10 mouse cellular contexts compared by ENCODE assay signal in genomic region chr5:9627220-9627619, GRCm38 (mm10).
DNase-seq lines count a peak whose midpoint lies in the region; ATAC-seq lines count a peak whose summit lies in the region.
"Had no signal": no experiment of that assay in that cellular context is flagged by ENCODE, and none has a peak within 500 bp of the region (broad histone marks: within the 10 kb centered on the region; RNA-seq: fewer than 3 reads in every experiment).

No protein-coding gene starts in this region.

- H3K9ac ChIP-seq in midbrain, embryonic 14.5 days (replicated peaks; ENCODE audit: low read length) = no peak overlapping the region
- no peak overlapping the region for H3K9ac ChIP-seq in midbrain, embryonic 16.5 days (ENCODE audit: low read depth, low read length)
- H3K9ac ChIP-seq in neural tube, embryonic 15.5 days (replicated peaks) = no peak overlapping the region
- H3K9ac ChIP-seq: liver, embryonic 14.5 days had no signal

- intact Hi-C loops in heart, postnatal 14 days (cut with DNase I) = no loop called here

- H3K27ac ChIP-seq in midbrain, embryonic 14.5 days (replicated peaks; ENCODE audit: low read depth, low read length) = no peak overlapping the region
- no peak overlapping the region for H3K27ac ChIP-seq in midbrain, embryonic 16.5 days (ENCODE audit: low read length)
- no peak overlapping the region for H3K27ac ChIP-seq in neural tube, embryonic 15.5 days (replicated peaks)
- H3K27ac ChIP-seq: liver, embryonic 14.5 days had no signal

- no peaks in the 10 kb centered on the region for H3K27me3 ChIP-seq in midbrain, embryonic 14.5 days (ENCODE audit: control insufficient read depth, insufficient read depth, low read length)
- H3K27me3 ChIP-seq in midbrain, embryonic 16.5 days (ENCODE audit: control insufficient read depth, insufficient read depth, low read depth, low read length) = no peaks in the 10 kb centered on the region
- H3K27me3 ChIP-seq in neural tube, embryonic 15.5 days (replicated peaks) = no peaks in the 10 kb centered on the region

- ATAC-seq in midbrain, embryonic 14.5 days (ENCODE audit: low FRiP score, low TSS enrichment) = no peak; the same call in 1 of the 2 replicates
- ATAC-seq in midbrain, embryonic 16.5 days = no peak
- peak; percentile 31; the same call in 1 of the 2 replicates for ATAC-seq in neural tube, embryonic 15.5 days (ENCODE audit: low FRiP score)
- ATAC-seq in megakaryocyte-erythroid progenitor cell, adult 5-6 weeks (replicated peaks; ENCODE audit: low FRiP score, low TSS enrichment, poor library complexity, severe bottlenecking) = no peak

- no peaks in the 10 kb centered on the region for H3K9me3 ChIP-seq in midbrain, embryonic 14.5 days (ENCODE audit: control insufficient read depth, low read length)
- no peaks in the 10 kb centered on the region for H3K9me3 ChIP-seq in midbrain, embryonic 16.5 days (replicated peaks; ENCODE audit: control insufficient read depth, low read length, poor library complexity, severe bottlenecking)
- H3K9me3 ChIP-seq in neural tube, embryonic 15.5 days (replicated peaks) = no peaks in the 10 kb centered on the region

- 76% methylated on average over 2 of the region's 2 CpGs for WGBS in midbrain, embryonic 14.5 days
- WGBS in midbrain, embryonic 16.5 days = 66% methylated on average over 2 of the region's 2 CpGs
- 61% methylated on average over 2 of the region's 2 CpGs for WGBS in neural tube, embryonic 15.5 days

- no peak overlapping the region for H3K4me2 ChIP-seq in midbrain, embryonic 14.5 days (ENCODE audit: low read length)
- H3K4me2 ChIP-seq in midbrain, embryonic 16.5 days (ENCODE audit: low read length) = no peak overlapping the region
- no peak overlapping the region for H3K4me2 ChIP-seq in neural tube, embryonic 15.5 days

- H3K4me1 ChIP-seq in midbrain, embryonic 14.5 days (ENCODE audit: control insufficient read depth, insufficient read depth, low read length) = no peaks in the 10 kb centered on the region
- peaks cover 4% of the 10 kb centered on the region; the same call in 1 of the 2 replicates for H3K4me1 ChIP-seq in midbrain, embryonic 16.5 days (ENCODE audit: control insufficient read depth, insufficient read depth, low read length)
- H3K4me1 ChIP-seq in neural tube, embryonic 15.5 days = peaks cover 11% of the 10 kb centered on the region

- H3K4me3 ChIP-seq in midbrain, embryonic 14.5 days (replicated peaks; ENCODE audit: low read depth, low read length) = no peak overlapping the region
- no peak overlapping the region for H3K4me3 ChIP-seq in midbrain, embryonic 16.5 days (ENCODE audit: low read depth, low read length)
- H3K4me3 ChIP-seq in neural tube, embryonic 15.5 days (replicated peaks) = no peak overlapping the region
- H3K4me3 ChIP-seq: myocyte had no signal

- no peaks in the 10 kb centered on the region for H3K36me3 ChIP-seq in midbrain, embryonic 14.5 days (ENCODE audit: control insufficient read depth, insufficient read depth, low read length)
- H3K36me3 ChIP-seq in midbrain, embryonic 16.5 days (ENCODE audit: control insufficient read depth, insufficient read depth, low read length) = no peaks in the 10 kb centered on the region
- no peaks in the 10 kb centered on the region for H3K36me3 ChIP-seq in neural tube, embryonic 15.5 days

- peak; percentile 19 for DNase-seq in adrenal gland, postnatal 10 days
- no peak for DNase-seq in adrenal gland, postnatal 4 days (ENCODE audit: low spot score in 2 of 2)
- peak; percentile 52 for DNase-seq in midbrain, embryonic 14.5 days
- DNase-seq in heart, postnatal 14 days = peak; percentile 31 to 64
- DNase-seq in embryo, embryonic 10.5 days (ENCODE audit: low spot score) = no peak

Comparison
In these comparisons a context has a peak if more than half of its experiments do, and no peak if none do; other contexts are left out.
1. DNase-seq: peak in adrenal gland, postnatal 10 days (single experiment), midbrain, embryonic 14.5 days (single experiment) and heart, postnatal 14 days (2 of 2); none in adrenal gland, postnatal 4 days (0 of 2) and embryo, embryonic 10.5 days (single experiment).